Mouse (Mus musculus) kidney, adult 2 months (tissue): Measurements from ENCODE around the gene Pkd1l2. TPM values are rescaled to one million over a fixed set of nuclear protein-coding genes. Genes with fewer than 3 reads are reported as not detected.

Experiments
- DNase-seq: peaks from one replicate; pipeline ENCODE4 v3.0.0; 2021
- H3K27ac ChIP-seq: fragments of 200-500 bp; 2 replicates; pipeline ENCODE4 v1.5.1; 2012; ENCODE audit warnings: low read depth, low read length, control low read depth, inconsistent platforms; ENCODE audit not compliant: insufficient read depth
- H3K27me3 ChIP-seq: fragments of 200-500 bp; replicated peaks from 2 replicates; pipeline ENCODE4 v1.6.1; 2012; ENCODE audit warnings: mild to moderate bottlenecking, moderate library complexity, low read length, inconsistent platforms; ENCODE audit not compliant: control insufficient read depth, insufficient read depth
- H3K36me3 ChIP-seq: fragments of 200-500 bp; 2 replicates; pipeline ENCODE4 v1.6.1; 2012; ENCODE audit warnings: mild to moderate bottlenecking, moderate library complexity, low read length, inconsistent platforms; ENCODE audit not compliant: control insufficient read depth, insufficient read depth
- H3K4me1 ChIP-seq: fragments of 200-500 bp; 2 replicates; pipeline ENCODE4 v1.6.1; 2011; ENCODE audit warnings: low read length; ENCODE audit not compliant: control insufficient read depth, insufficient read depth
- H3K4me3 ChIP-seq: fragments of 200-500 bp; 2 replicates; pipeline ENCODE4 v1.5.1; 2011; ENCODE audit warnings: mild to moderate bottlenecking, low read depth, low read length, control low read depth; ENCODE audit not compliant: insufficient read depth
- CTCF ChIP-seq: fragments of 200-500 bp; conservative IDR thresholded peaks from 2 replicates; pipeline ENCODE4 v1.5.1; 2011; ENCODE audit warnings: low read depth, mild to moderate bottlenecking, control low read depth, low read length, moderate library complexity, mixed read lengths; ENCODE audit not compliant: insufficient read depth, insufficient read length
- POLR2A ChIP-seq: fragments of 200-500 bp; IDR thresholded peaks from one replicate; pipeline ENCODE4 v1.6.1; 2011; ENCODE audit warnings: low read depth, low read length, control low read depth
- WGBS: fragments of 180-500 bp; shearing (Covaris S2); methylation state at CpG from one replicate; pipeline ENCODE4 v1.1.7; 2018; 5-methylcytosine and 5-hydroxymethylcytosine counted together
- polyA plus RNA-seq: library from polyadenylated mRNA; depleted of rRNA; stranded (reverse); fragments of >200 nt; gene quantifications from 2 replicates; pipeline ENCODE4 v1.2.3, GENCODE M21; 2012

The Pkd1l2 gene
- polyA plus RNA-seq, 1 experiment = 0.08 TPM

DNA sequence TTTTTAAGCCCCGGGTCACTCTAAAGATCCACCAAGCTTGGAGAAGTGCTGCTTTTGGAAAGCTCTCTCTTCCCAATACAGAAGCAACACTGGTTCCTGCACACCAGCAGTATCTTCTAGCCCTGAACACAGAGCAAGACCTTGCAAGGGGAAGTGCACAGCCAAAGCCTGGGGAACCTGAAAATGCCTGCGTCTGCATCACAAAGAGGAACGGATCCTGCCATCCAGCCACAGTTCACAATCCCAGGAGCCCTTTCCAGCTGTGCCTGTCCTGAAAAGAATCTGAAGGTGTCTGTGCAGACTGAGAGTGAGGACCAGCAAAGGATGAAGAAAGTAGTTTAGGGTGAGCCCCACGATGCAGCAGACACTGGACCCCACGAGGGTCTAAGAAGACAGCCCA lies 107.2 kb downstream of the Pkd1l2 start:
- H3K4me1 ChIP-seq = peaks cover 18% of the 10 kb centered on the region; the same call in 1 of the 2 replicates
- H3K36me3 ChIP-seq = no peaks in the 10 kb centered on the region
- no peaks in the 10 kb centered on the region for H3K27me3 ChIP-seq
- DNase-seq = no peak
- no peak for TF ChIP-seq CTCF
- TF ChIP-seq POLR2A = no peak
- WGBS = 34% methylated on average over 5 of the region's 5 CpGs
- H3K27ac ChIP-seq = no peak overlapping the region
- no peak overlapping the region for H3K4me3 ChIP-seq

DNA sequence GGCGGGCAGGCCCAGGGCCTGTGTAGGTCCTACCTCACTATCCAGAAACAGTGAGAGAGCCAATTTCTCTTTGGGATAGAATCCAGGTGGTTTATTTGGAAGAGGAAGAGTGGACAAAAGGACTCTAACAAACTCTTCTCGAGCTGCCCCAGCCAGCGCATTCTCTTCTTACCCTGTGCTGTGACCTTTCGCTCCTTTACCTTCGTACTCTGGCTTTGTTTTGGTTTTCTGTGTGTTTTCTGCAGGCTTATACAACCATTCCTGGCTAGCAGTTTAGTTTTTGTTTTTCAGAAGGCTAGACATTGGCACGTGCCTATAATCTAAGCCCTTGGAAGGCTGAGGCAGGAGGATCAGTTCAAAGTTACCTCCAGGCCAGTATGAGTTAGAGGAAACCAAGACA lies 112.7 kb downstream of the Pkd1l2 start:
- WGBS = 62% methylated on average over 6 of the region's 6 CpGs
- Histone ChIP-seq H3K36me3 (no peaks in the 10 kb centered on the region), H3K4me1 (0 out of 2 replicates have a peak, but pooled peaks cover 3% of the 10 kb centered on the region), H3K27ac (peak overlapping the region; percentile 65; the same call in 1 of the 2 replicates), H3K27me3 (no peaks in the 10 kb centered on the region), H3K4me3 (no peak overlapping the region)
- TF ChIP-seq POLR2A (no peak), CTCF (no peak)
- peak; percentile 83 for DNase-seq

- WGBS = 91% methylated on average over 9 of the region's 9 CpGs
- Histone ChIP-seq H3K4me3 (no peak overlapping the region), H3K36me3 (no peaks in the 10 kb centered on the region), H3K4me1 (peaks cover 3% of the 10 kb centered on the region; the same call in 1 of the 2 replicates), H3K27ac (no peak overlapping the region), H3K27me3 (no peaks in the 10 kb centered on the region)
- TF ChIP-seq POLR2A (no peak), CTCF (no peak)
- no peak for DNase-seq
These were observed 127.8 kb downstream of the Pkd1l2 start for GRCm38 (mm10) chr8:116954415-116954814.

DNA sequence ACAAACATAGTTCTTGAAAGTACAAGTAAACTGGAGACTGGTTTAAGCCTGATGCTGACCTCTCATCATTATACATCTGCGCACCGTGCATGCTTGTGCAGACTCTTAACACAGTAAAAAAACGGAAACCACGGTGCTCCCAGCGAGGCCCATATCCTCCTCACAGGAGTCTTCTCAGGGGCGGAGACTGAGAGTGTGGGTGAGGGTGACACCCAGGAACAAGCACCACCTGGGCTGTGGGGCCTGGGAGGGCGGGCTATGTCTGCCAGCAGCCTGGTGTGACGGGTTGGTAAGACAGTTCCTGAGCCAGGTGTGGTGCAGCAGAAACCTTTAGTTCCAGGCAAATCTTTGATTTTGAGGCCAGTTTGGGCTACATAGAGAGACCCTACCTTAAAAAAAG lies 129.8 kb downstream of the Pkd1l2 start:
- Histone ChIP-seq H3K4me1 (peaks cover 3% of the 10 kb centered on the region; the same call in 1 of the 2 replicates), H3K27ac (no peak overlapping the region), H3K4me3 (no peak overlapping the region), H3K27me3 (no peaks in the 10 kb centered on the region), H3K36me3 (no peaks in the 10 kb centered on the region)
- no peak for DNase-seq
- WGBS = 90% methylated on average over 8 of the region's 8 CpGs
- TF ChIP-seq CTCF = no peak
- no peak for TF ChIP-seq POLR2A

GRCm38 (mm10) chr8:116951778-116952177 lies 130.5 kb downstream of the Pkd1l2 start:
- no peak for TF ChIP-seq CTCF
- no peak for TF ChIP-seq POLR2A
- Histone ChIP-seq H3K27me3 (no peaks in the 10 kb centered on the region), H3K4me1 (peaks cover 3% of the 10 kb centered on the region; the same call in 1 of the 2 replicates), H3K27ac (no peak overlapping the region), H3K36me3 (no peaks in the 10 kb centered on the region), H3K4me3 (no peak overlapping the region)
- peak; percentile 48 for DNase-seq
- 47% methylated on average over 2 of the region's 2 CpGs for WGBS

DNA sequence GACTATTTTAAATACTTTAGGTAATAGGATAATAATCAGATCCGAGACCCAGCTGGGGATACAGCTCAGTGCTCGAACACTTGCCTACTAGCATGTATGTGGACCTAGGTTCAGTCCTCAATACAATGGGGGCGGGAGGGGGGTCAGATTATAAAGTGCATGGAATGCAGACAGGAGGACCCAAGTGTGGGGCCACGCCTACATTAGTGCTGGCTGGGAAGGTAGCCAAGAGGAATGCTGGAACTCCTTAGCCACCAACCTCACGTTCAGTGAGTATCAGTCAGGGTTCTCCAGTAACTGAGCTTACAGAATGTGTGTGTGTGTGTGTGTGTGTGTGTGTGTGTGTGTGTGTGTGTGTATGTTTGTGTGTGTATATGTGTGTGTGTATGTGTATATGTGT lies 130.9 kb downstream of the Pkd1l2 start:
- peak; percentile 59 for DNase-seq
- Histone ChIP-seq H3K27me3 (no peaks in the 10 kb centered on the region), H3K36me3 (no peaks in the 10 kb centered on the region), H3K27ac (no peak overlapping the region), H3K4me1 (peaks cover 3% of the 10 kb centered on the region; the same call in 1 of the 2 replicates), H3K4me3 (no peak overlapping the region)
- WGBS = 21% methylated on average over 5 of the region's 5 CpGs
- no peak for TF ChIP-seq POLR2A
- no peak for TF ChIP-seq CTCF

GRCm38 (mm10) chr8:116947589-116947988 lies 134.7 kb downstream of the Pkd1l2 start:
- no peak overlapping the region for H3K27ac ChIP-seq
- WGBS = 86% methylated on average over 7 of the region's 7 CpGs
- H3K27me3 ChIP-seq = no peaks in the 10 kb centered on the region
- no peak for TF ChIP-seq POLR2A
- no peak for TF ChIP-seq CTCF
- DNase-seq = no peak
- H3K36me3 ChIP-seq = no peaks in the 10 kb centered on the region
- H3K4me1 ChIP-seq = peaks cover 15% of the 10 kb centered on the region
- no peak overlapping the region for H3K4me3 ChIP-seq

GRCm38 (mm10) chr8:116946851-116947250 lies 135.4 kb downstream of the Pkd1l2 start:
- DNase-seq = no peak
- H3K27me3 ChIP-seq = no peaks in the 10 kb centered on the region
- no peaks in the 10 kb centered on the region for H3K36me3 ChIP-seq
- H3K27ac ChIP-seq = no peak overlapping the region
- TF ChIP-seq CTCF = no peak
- no peak for TF ChIP-seq POLR2A
- peak overlapping the region; percentile 9; the same call in 1 of the 2 replicates for H3K4me3 ChIP-seq
- WGBS = 62% methylated on average over 6 of the region's 6 CpGs
- peaks cover 15% of the 10 kb centered on the region for H3K4me1 ChIP-seq
